ENCODE assay signal across 17 mouse cellular contexts in genomic region chr5:146631602-146632001, GRCm38 (mm10). TPM values are rescaled to one million over a fixed set of nuclear protein-coding genes. Genes with fewer than 3 reads are reported as not detected.
DNase-seq lines count a peak whose midpoint lies in the region; ATAC-seq and TF ChIP-seq lines count a peak whose summit lies in the region.
"Had no signal": no experiment of that assay in that cellular context is flagged by ENCODE, and none has a peak within 500 bp of the region (broad histone marks: within the 10 kb centered on the region; RNA-seq: fewer than 3 reads in every experiment).

No protein-coding gene starts in this region.

- H3K4me3 ChIP-seq in forebrain, embryonic 14.5 days (ENCODE audit: low read depth, low read length), result no peak overlapping the region
- H3K4me3 ChIP-seq in forebrain, embryonic 11.5 days (ENCODE audit: low read depth, low read length), result no peak overlapping the region
- no peak overlapping the region for H3K4me3 ChIP-seq in layer of hippocampus, adult 2 months
- no peak overlapping the region for H3K4me3 ChIP-seq in forebrain, embryonic 16.5 days (replicated peaks; ENCODE audit: low read length)
- no peak overlapping the region for H3K4me3 ChIP-seq in limb, embryonic 10.5 days
- no peak overlapping the region for H3K4me3 ChIP-seq in thymus, adult 2 months (ENCODE audit: control insufficient read depth, insufficient read depth, low read length)
- H3K4me3 ChIP-seq: embryonic facial prominence, embryonic 10.5 days; embryonic facial prominence, embryonic 12.5 days had no signal

- peak overlapping the region; percentile 21; the same call in 1 of the 2 replicates for H3K27ac ChIP-seq in forebrain, embryonic 14.5 days (ENCODE audit: low read depth, low read length)
- no peak overlapping the region for H3K27ac ChIP-seq in forebrain, embryonic 11.5 days (ENCODE audit: low read depth, low read length)
- peak overlapping the region; percentile 77; the same call in 1 of the 2 replicates for H3K27ac ChIP-seq in layer of hippocampus, adult 2 months
- H3K27ac ChIP-seq in forebrain, embryonic 16.5 days (ENCODE audit: low read length), result peak overlapping the region; percentile 43
- no peak overlapping the region for H3K27ac ChIP-seq in limb, embryonic 10.5 days
- H3K27ac ChIP-seq in thymus, adult 2 months (ENCODE audit: control insufficient read depth, insufficient read depth, low read length), result no peak overlapping the region
- H3K27ac ChIP-seq: embryonic facial prominence, embryonic 10.5 days; embryonic facial prominence, embryonic 12.5 days had no signal

- H3K36me3 ChIP-seq in forebrain, embryonic 14.5 days (ENCODE audit: control insufficient read depth, insufficient read depth, low read length), result no peaks in the 10 kb centered on the region
- no peaks in the 10 kb centered on the region for H3K36me3 ChIP-seq in forebrain, embryonic 11.5 days (ENCODE audit: control insufficient read depth, insufficient read depth, low read length)
- H3K36me3 ChIP-seq in forebrain, embryonic 16.5 days (ENCODE audit: control insufficient read depth, insufficient read depth), result no peaks in the 10 kb centered on the region
- no peaks in the 10 kb centered on the region for H3K36me3 ChIP-seq in limb, embryonic 10.5 days
- no peaks in the 10 kb centered on the region for H3K36me3 ChIP-seq in thymus, adult 2 months (ENCODE audit: control insufficient read depth, insufficient read depth, low read length)
- H3K36me3 ChIP-seq: embryonic facial prominence, embryonic 10.5 days; embryonic facial prominence, embryonic 12.5 days had no signal

- 0 out of 2 replicates have a peak, but pooled peaks have one; percentile 37 for ATAC-seq in forebrain, embryonic 14.5 days
- no peak for ATAC-seq in forebrain, embryonic 11.5 days (replicated peaks; ENCODE audit: low FRiP score)
- peak; percentile 60 for ATAC-seq in forebrain, embryonic 16.5 days

- TF ChIP-seq CTCF in layer of hippocampus, adult 2 months (conservative IDR thresholded peaks at IDR 0.05), result no peak
- TF ChIP-seq CTCF in brain, embryonic 14.5 days (IDR thresholded peaks at IDR 0.05; ENCODE audit: borderline replicate concordance, extremely low read depth, insufficient read depth, insufficient read length), result no peak
- TF ChIP-seq CTCF in thymus, adult 2 months (IDR thresholded peaks at IDR 0.05; ENCODE audit: borderline replicate concordance, control insufficient read depth, extremely low read depth, insufficient read depth, low read length, poor library complexity), result no peak

- no peak overlapping the region for H3K4me2 ChIP-seq in forebrain, embryonic 14.5 days (ENCODE audit: low read length)
- H3K4me2 ChIP-seq in forebrain, embryonic 11.5 days (ENCODE audit: low read depth, low read length, severe bottlenecking), result no peak overlapping the region
- no peak overlapping the region for H3K4me2 ChIP-seq in forebrain, embryonic 16.5 days (ENCODE audit: low read length)
- H3K4me2 ChIP-seq: embryonic facial prominence, embryonic 12.5 days had no signal

- TF ChIP-seq POLR2A in brain, embryonic 14.5 days (IDR thresholded peaks at IDR 0.05; ENCODE audit: borderline replicate concordance, extremely low read depth, insufficient read depth, insufficient read length, poor library complexity, severe bottlenecking), result no peak
- TF ChIP-seq POLR2A in thymus, adult 2 months (IDR thresholded peaks at IDR 0.05; ENCODE audit: control insufficient read depth, extremely low read depth, insufficient read depth, low read length, poor library complexity), result no peak

- DNase-seq in forebrain, embryonic 14.5 days (ENCODE audit: low spot score), result peak; percentile 33
- DNase-seq in forebrain, embryonic 11.5 days (ENCODE audit: low spot score), result no peak
- DNase-seq in layer of hippocampus, adult 2 months (ENCODE audit: low spot score in 2 of 2), result no peak
- no peak for DNase-seq in layer of hippocampus, postnatal 36 days
- peak; percentile 62 for DNase-seq in brain, embryonic 14.5 days (ENCODE audit: low read depth)
- no peak for DNase-seq in limb, embryonic 10.5 days (ENCODE audit: low spot score)
- DNase-seq in thymus, adult 2 months, result no peak
- DNase-seq: adrenal gland, adult 2 months; adrenal gland, postnatal 10 days; adrenal gland, postnatal 25 days had no signal

- H3K9me3 ChIP-seq in forebrain, embryonic 14.5 days (replicated peaks; ENCODE audit: control insufficient read depth, low read length), result no peaks in the 10 kb centered on the region
- H3K9me3 ChIP-seq in forebrain, embryonic 11.5 days (ENCODE audit: control insufficient read depth, low read length), result no peaks in the 10 kb centered on the region
- no peaks in the 10 kb centered on the region for H3K9me3 ChIP-seq in forebrain, embryonic 16.5 days (ENCODE audit: control insufficient read depth, low read length)
- H3K9me3 ChIP-seq in limb, embryonic 10.5 days (replicated peaks), result no peaks in the 10 kb centered on the region
- H3K9me3 ChIP-seq: embryonic facial prominence, embryonic 10.5 days; embryonic facial prominence, embryonic 12.5 days had no signal

- no peaks in the 10 kb centered on the region for H3K27me3 ChIP-seq in forebrain, embryonic 14.5 days (replicated peaks; ENCODE audit: control insufficient read depth, insufficient read depth, low read length)
- no peaks in the 10 kb centered on the region for H3K27me3 ChIP-seq in forebrain, embryonic 11.5 days (ENCODE audit: control insufficient read depth, insufficient read depth, low read length)
- no peaks in the 10 kb centered on the region for H3K27me3 ChIP-seq in forebrain, embryonic 16.5 days (replicated peaks; ENCODE audit: control insufficient read depth, insufficient read depth, low read length)
- no peaks in the 10 kb centered on the region for H3K27me3 ChIP-seq in limb, embryonic 10.5 days (ENCODE audit: low read depth, poor library complexity, severe bottlenecking)
- no peaks in the 10 kb centered on the region for H3K27me3 ChIP-seq in thymus, adult 2 months (ENCODE audit: control insufficient read depth, insufficient read depth, low read length)
- H3K27me3 ChIP-seq: embryonic facial prominence, embryonic 12.5 days had no signal

- WGBS in forebrain, embryonic 14.5 days, result 73% methylated on average over 3 of the region's 3 CpGs
- 84% methylated on average over 3 of the region's 3 CpGs for WGBS in forebrain, embryonic 11.5 days
- 68% methylated on average over 3 of the region's 3 CpGs for WGBS in forebrain, embryonic 16.5 days
- 83% methylated on average over 3 of the region's 3 CpGs for WGBS in limb, embryonic 10.5 days
- 93% methylated on average over 3 of the region's 3 CpGs for WGBS in thymus, adult 2 months

- no peak overlapping the region for H3K9ac ChIP-seq in forebrain, embryonic 14.5 days (ENCODE audit: low read length)
- H3K9ac ChIP-seq in forebrain, embryonic 11.5 days (ENCODE audit: low read length), result no peak overlapping the region
- H3K9ac ChIP-seq in forebrain, embryonic 16.5 days (replicated peaks; ENCODE audit: low read depth, low read length), result no peak overlapping the region
- H3K9ac ChIP-seq: embryonic facial prominence, embryonic 12.5 days had no signal

- no peaks in the 10 kb centered on the region for H3K4me1 ChIP-seq in forebrain, embryonic 14.5 days (ENCODE audit: control insufficient read depth, insufficient read depth, low read length)
- H3K4me1 ChIP-seq in forebrain, embryonic 11.5 days (replicated peaks; ENCODE audit: control insufficient read depth, insufficient read depth, low read length), result no peaks in the 10 kb centered on the region
- peaks cover 25% of the 10 kb centered on the region for H3K4me1 ChIP-seq in forebrain, embryonic 16.5 days (replicated peaks; ENCODE audit: control insufficient read depth, insufficient read depth, low read length)
- H3K4me1 ChIP-seq in limb, embryonic 10.5 days, result no peaks in the 10 kb centered on the region
- no peaks in the 10 kb centered on the region for H3K4me1 ChIP-seq in thymus, adult 2 months (replicated peaks; ENCODE audit: control insufficient read depth, insufficient read depth, low read length)
- H3K4me1 ChIP-seq: embryonic facial prominence, embryonic 10.5 days; embryonic facial prominence, embryonic 12.5 days had no signal

RNA-seq across cellular contexts. Expression of gene Gpr12, which starts 46.6 kb away (rescaled TPM):
- polyA plus RNA-seq in forebrain, embryonic 14.5 days (2014; fragmentation: Nextera tagmentation; extraction: Ambion mirVana), result 13.3 and 20.3 TPM in 2 replicates
- polyA plus RNA-seq in forebrain, embryonic 11.5 days (2014; fragmentation: Nextera tagmentation; extraction: Ambion mirVana), result 0.27 and 0.92 TPM in 2 replicates
- 10 to 100 TPM; 37.1 to 45.2 TPM for total RNA-seq in layer of hippocampus, adult 2 months (2021)
- 10 to 100 TPM; 37.6 to 38.1 TPM for total RNA-seq in layer of hippocampus, postnatal 36 days (2021)
- polyA plus RNA-seq in brain, embryonic 14.5 days (2012; rRNA removed), result 17.9 and 19.2 TPM in 2 replicates
- 37.0 and 42.5 TPM in 2 replicates for polyA plus RNA-seq in forebrain, embryonic 16.5 days (2015; fragmentation: Nextera tagmentation; extraction: Ambion mirVana)
- polyA plus RNA-seq in limb, embryonic 10.5 days (2016; fragmentation: Nextera tagmentation; extraction: Ambion mirVana), result 0.69 and 0.80 TPM in 2 replicates
- polyA plus RNA-seq in thymus, adult 2 months (2012; rRNA removed), result 0.08 and 0.60 TPM in 2 replicates
- total RNA-seq: adrenal gland, adult 2 months; adrenal gland, postnatal 25 days; ES-E14; MEL had no signal
- polyA plus RNA-seq: adrenal gland, adult 2 months; C2C12; embryonic facial prominence, embryonic 14.5 days had no signal

Comparison
In these comparisons a context has a peak if more than half of its experiments do, and no peak if none do; other contexts are left out.
1. DNase-seq: peak in forebrain, embryonic 14.5 days (single experiment) and brain, embryonic 14.5 days (single experiment); none in forebrain, embryonic 11.5 days (single experiment), layer of hippocampus, adult 2 months (0 of 2), layer of hippocampus, postnatal 36 days (0 of 2), limb, embryonic 10.5 days (single experiment) and thymus, adult 2 months (single experiment).
2. H3K27ac ChIP-seq: peak in forebrain, embryonic 14.5 days (single experiment), layer of hippocampus, adult 2 months (single experiment) and forebrain, embryonic 16.5 days (single experiment); none in forebrain, embryonic 11.5 days (single experiment), limb, embryonic 10.5 days (single experiment) and thymus, adult 2 months (single experiment).